Mouse (Mus musculus) left cerebral cortex, adult 2 months (tissue): ENCODE measurements around the gene Tfdp1. TPM values are rescaled to one million over a fixed set of nuclear protein-coding genes. Genes with fewer than 3 reads are reported as not detected.
A peak's percentile ranks its signal among the peaks of the same experiment; 100 is the strongest.

Source experiments
- DNase-seq, 2 experiments: peaks; one replicate each; pipeline ENCODE4 v3.0.0; 2021 to 2022; ENCODE audit warnings: low spot score in 2 of 2, mixed read lengths in 1 of 2; ENCODE audit errors: extremely low spot score in 1 of 2
- H3K27ac ChIP-seq: fragments of 200-600 bp; 2 replicates; pipeline ENCODE4 v1.8.1; 2022
- H3K4me3 ChIP-seq: fragments of 200-600 bp; 2 replicates; pipeline ENCODE4 v1.8.1; 2022
- CTCF ChIP-seq: fragments of 200-600 bp; IDR thresholded peaks from 2 replicates; pipeline ENCODE4 v1.8.1; 2022; ENCODE audit warnings: antibody characterized with exemption, mild to moderate bottlenecking, moderate library complexity
- intact Hi-C: fragments of 180-260 bp; cut with DNase I; formaldehyde crosslinking; loops from one replicate; pipeline ENCODE4 v1.15.1; 2025
- long read RNA-seq, 2 experiments: library from polyadenylated mRNA; stranded (forward); transcript quantifications; one replicate each; pipeline ENCODE4 v2.0.0; 2021; ENCODE audit warnings: borderline mapping rate in 2 of 2
- total RNA-seq, 2 experiments: library from RNA; stranded (reverse); gene quantifications; 2 replicates each; pipeline ENCODE4 v1.2.3; 2021

The Tfdp1 gene
- 10 to 100 TPM; 58.5 to 62.5 TPM for total RNA-seq
- long read RNA-seq, experiment 1, transcript Tfdp1-201 (11 exons, 1,700 nt): minor isoform, 8 of 92 reads
- long read RNA-seq, experiment 1, transcript Tfdp1-204 (12 exons, 2,511 nt): major isoform, 11 of 92 reads
- long read RNA-seq, experiment 1, partial matches to known transcripts: 4 of 92 reads
- long read RNA-seq, experiment 1, other reads (novel, unspliced or antisense): 66 of 92 reads
- long read RNA-seq, experiment 2, transcript Tfdp1-201 (11 exons, 1,700 nt): major isoform, 19 of 75 reads
- long read RNA-seq, experiment 2, transcript Tfdp1-204 (12 exons, 2,511 nt): minor isoform, 10 of 75 reads
- long read RNA-seq, experiment 2, partial matches to known transcripts: 8 of 75 reads
- long read RNA-seq, experiment 2, other reads (novel, unspliced or antisense): 36 of 75 reads

- intact Hi-C loops: no loop called here
- peak within 1 kb of the TSS; percentile 63; the same call in 1 of the 2 replicates for H3K27ac ChIP-seq
- TF ChIP-seq CTCF: no peak
These were observed at the start of gene Tfdp1 for GRCm38 (mm10) chr8:13338255-13338860. Tfdp1 (plus strand) TSS chr8:13338751.

GRCm38 (mm10) chr8:13292364-13292763 is 46.2 kb upstream of the Tfdp1 start:
- intact Hi-C loops: no loop called here

More at GRCm38 (mm10) chr8:13338255-13338860, at the start of gene Tfdp1:
- peak within 1 kb of the TSS; percentile 79 for H3K4me3 ChIP-seq
- DNase-seq: peak; percentile 83 to 87

GRCm38 (mm10) chr8:13293677-13294470 is 44.7 kb upstream of the Tfdp1 start:
- TF ChIP-seq CTCF: no peak
- Histone ChIP-seq H3K27ac (no peak overlapping the region), H3K4me3 (no peak overlapping the region)
- intact Hi-C loops: no loop called here
- DNase-seq: no peak

More at GRCm38 (mm10) chr8:13292364-13292763, 46.2 kb upstream of the Tfdp1 start:
- peak; percentile 72 to 78 for DNase-seq
- Histone ChIP-seq H3K27ac (no peak overlapping the region), H3K4me3 (no peak overlapping the region)
- TF ChIP-seq CTCF: peak; percentile 91

- Histone ChIP-seq H3K27ac (no peak overlapping the region), H3K4me3 (no peak overlapping the region)
- no peak for DNase-seq
- intact Hi-C loops: no loop called here
- TF ChIP-seq CTCF: no peak
These were observed 39.0 kb upstream of the Tfdp1 start for GRCm38 (mm10) chr8:13299571-13299970.

GRCm38 (mm10) chr8:13301036-13301435 is 37.5 kb upstream of the Tfdp1 start:
- Histone ChIP-seq H3K4me3 (no peak overlapping the region), H3K27ac (no peak overlapping the region)
- intact Hi-C loops: no loop called here
- no peak for DNase-seq
- no peak for TF ChIP-seq CTCF

- intact Hi-C loops: no loop called here
- no peak overlapping the region for H3K4me3 ChIP-seq
- no peak for TF ChIP-seq CTCF
- peak overlapping the region; percentile 47 for H3K27ac ChIP-seq
- peak in 1 of 2 experiments; percentile 36 for DNase-seq
These were observed 33.1 kb upstream of the Tfdp1 start for GRCm38 (mm10) chr8:13305459-13305858.

- no peak for DNase-seq
- no peak overlapping the region for H3K4me3 ChIP-seq
- H3K27ac ChIP-seq: peak overlapping the region; percentile 47; the same call in 1 of the 2 replicates
- intact Hi-C loops: no loop called here
- peak; percentile 14; the same call in 1 of the 2 replicates for TF ChIP-seq CTCF
These were observed 32.7 kb upstream of the Tfdp1 start for GRCm38 (mm10) chr8:13305884-13306283.

GRCm38 (mm10) chr8:13306309-13306909 is 32.1 kb upstream of the Tfdp1 start:
- Histone ChIP-seq H3K27ac (no peak overlapping the region), H3K4me3 (no peak overlapping the region)
- no peak for TF ChIP-seq CTCF
- intact Hi-C loops: no loop called here
- DNase-seq: no peak

GRCm38 (mm10) chr8:13306916-13307315 is 31.6 kb upstream of the Tfdp1 start:
- H3K4me3 ChIP-seq: no peak overlapping the region
- no peak overlapping the region for H3K27ac ChIP-seq
- no peak for TF ChIP-seq CTCF
- no peak for DNase-seq
- intact Hi-C loops: no loop called here

GRCm38 (mm10) chr8:13314922-13315321 is 23.6 kb upstream of the Tfdp1 start:
- TF ChIP-seq CTCF: no peak
- DNase-seq: no peak
- H3K4me3 ChIP-seq: no peak overlapping the region
- intact Hi-C loops: no loop called here
- H3K27ac ChIP-seq: no peak overlapping the region

- intact Hi-C loops: no loop called here
- TF ChIP-seq CTCF: no peak
- DNase-seq: no peak
These were observed 21.9 kb upstream of the Tfdp1 start for GRCm38 (mm10) chr8:13316671-13317070.

More at GRCm38 (mm10) chr8:13316671-13317070, 21.9 kb upstream of the Tfdp1 start:
- Histone ChIP-seq H3K27ac (no peak overlapping the region), H3K4me3 (no peak overlapping the region)
